Mouse (Mus musculus) right cerebral cortex, adult 2 months (tissue): ENCODE results near the gene Gprin2.

Experiments used
- DNase-seq, 2 experiments: peaks; one replicate each; pipeline ENCODE4 v3.0.0; 2021 to 2022; ENCODE audit warnings: low spot score in 2 of 2

The Gprin2 gene

DNA sequence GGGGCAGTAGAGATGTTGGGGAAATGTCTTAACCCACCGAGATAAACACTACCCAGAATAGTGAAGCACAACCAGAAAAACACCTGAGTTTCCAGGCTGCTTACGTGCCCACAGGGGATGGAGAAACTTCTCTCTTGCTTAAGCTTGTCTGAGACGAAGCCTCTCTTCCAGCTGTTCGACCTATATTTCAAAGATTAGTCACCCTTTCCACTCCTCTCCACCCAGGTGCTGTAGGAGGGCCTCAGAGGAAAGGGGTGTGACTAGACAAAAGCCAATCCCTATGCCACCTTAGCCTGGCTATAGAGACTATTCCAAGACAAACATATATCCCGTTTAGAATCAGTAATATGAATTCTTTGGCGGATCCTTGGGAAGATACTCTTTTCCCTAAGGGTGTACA lies 6.5 kb upstream of the Gprin2 start:
- DNase-seq = no peak

DNA sequence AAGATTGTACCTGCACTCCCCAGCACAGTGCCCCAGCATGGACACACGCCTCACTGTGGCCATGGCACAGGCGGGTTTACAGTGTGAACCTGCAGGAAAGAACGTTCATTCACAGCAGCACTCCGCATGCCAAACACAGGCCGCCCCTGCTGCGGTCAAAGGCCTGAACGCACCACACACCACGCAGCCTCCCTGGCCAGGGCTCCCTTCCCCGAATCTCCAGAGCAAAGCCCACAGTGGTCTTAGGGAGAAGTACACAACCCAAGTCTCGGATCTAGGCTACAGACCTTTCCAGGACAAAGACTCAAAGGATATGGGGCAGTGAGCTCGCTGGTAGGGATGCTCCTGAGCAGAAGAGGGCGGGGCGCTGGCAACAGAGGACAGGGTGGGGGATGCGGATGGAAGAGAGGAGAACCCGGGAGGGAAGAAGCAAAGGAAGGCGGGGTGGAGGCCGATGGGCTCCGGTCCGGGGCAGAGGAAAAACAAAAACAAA lies 669 bp downstream of the Gprin2 start:
- DNase-seq = peak in 1 of 2 experiments; percentile 11

DNA sequence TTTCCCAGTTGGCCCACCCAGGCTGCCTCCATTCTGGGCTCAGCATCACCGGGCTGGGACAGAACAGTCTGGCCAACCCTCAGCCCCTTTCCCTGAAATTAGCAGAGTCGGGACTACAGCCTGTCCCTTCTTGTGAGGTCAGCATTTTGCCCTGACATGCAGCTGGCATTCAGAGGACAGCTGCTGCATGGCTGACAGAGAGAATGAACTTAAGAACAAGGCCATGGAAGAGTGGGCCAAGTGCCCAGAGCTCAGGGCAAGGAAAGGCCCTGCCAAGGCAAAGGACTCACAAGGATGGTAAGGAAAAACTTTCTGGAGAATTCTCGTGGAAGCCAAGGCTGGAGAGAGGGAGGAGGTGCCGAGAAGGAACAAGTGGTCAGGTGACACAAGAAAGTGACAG lies 4.7 kb downstream of the Gprin2 start:
- DNase-seq = no peak

DNA sequence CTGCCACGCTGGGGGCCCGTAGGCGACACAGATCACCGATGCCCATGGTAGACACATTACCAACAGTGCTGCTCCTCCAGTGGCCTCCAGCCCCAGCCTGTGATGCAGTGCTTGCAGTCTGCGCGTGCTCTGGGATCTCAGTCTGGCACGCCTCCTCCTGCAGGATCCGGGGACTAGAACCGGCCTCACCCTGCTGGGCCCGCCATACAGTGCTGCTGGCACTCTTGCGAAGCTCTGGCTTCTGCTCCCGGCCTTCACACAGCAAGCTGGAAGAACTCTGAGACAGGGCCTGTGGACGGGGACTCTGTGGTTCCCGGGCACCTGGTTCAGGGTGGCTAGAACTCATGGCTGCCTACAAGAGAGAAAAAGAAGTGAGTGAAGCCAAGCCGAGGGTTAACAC lies 6.0 kb downstream of the Gprin2 start:
- DNase-seq = no peak

DNA sequence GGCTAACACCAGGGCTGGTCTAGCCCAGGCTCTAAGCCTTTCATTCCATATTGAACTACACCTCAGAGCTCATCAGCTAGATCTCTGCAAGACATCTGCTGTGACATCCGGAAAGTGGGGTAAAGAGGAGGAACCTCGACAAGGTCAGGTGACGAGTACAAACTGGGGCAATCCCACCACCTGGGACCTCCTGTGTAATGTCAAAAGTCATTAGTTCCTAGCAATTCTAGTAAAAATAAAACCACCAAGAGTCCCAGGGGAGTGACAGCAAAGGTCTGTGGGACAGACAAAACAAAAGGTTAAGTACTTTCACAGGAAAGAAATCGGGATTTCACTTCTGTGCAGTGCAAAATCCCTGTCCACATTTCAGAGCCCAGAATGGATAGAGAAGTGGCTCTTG lies 7.6 kb downstream of the Gprin2 start:
- no peak for DNase-seq

DNA sequence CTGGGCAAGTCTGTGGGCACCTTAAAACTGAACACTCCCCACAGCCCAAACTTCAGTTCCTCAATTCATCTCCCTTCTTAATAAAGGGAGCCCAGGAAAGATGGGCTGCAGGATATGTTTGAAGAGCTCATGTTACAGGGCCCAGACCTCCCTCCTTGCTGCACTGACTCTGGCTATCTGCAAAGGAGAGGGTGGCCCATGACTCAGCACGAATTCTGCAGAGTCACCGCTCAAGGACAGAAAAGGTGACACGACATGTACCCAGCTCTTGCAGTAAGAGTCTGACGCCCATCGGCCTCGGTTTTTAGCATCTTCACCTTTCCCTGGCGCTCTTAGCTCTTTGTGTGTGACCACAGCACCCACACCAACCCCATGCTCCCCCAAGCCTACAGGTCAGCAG lies 11.1 kb downstream of the Gprin2 start:
- DNase-seq = no peak

DNA sequence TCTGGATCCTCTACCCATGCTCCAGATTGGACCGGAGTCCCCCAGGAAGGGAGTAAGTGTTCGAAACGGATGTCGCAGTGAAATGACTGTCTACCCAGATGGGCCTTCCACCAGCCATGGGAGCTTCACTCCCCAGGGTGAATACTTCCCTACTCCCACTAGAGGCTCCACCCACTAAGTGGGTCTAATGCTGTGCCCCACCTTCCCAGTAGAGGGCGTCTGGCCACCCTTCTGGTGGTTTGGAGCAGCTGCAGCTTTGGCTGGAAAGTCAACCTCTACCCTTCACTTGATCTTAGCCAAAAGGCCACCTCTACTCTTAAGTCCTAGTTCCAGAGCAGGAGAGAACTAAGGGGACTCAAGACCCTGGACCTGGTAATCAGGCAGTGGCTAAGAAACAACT lies 12.8 kb downstream of the Gprin2 start:
- DNase-seq = peak; percentile 26 to 31

DNA sequence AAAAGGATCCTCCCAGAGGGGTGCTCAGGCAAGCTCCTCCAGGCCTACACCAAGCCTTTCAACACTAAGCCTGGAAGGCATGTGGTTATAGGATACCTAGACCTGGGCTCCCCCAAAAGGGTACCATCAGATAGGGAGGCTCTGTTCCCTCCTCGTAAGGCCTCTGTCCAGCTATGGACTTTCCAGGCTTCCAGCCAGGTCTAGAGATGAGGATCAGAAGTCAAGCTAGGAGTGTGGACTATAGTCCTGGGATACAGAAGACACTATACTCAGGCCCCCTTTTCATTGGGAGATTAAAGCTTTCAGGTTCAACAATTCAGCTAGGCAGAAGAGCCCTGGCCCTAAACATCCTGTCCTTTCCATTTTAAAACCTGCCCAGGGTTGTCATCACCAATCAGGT lies 18.4 kb downstream of the Gprin2 start:
- no peak for DNase-seq

DNA sequence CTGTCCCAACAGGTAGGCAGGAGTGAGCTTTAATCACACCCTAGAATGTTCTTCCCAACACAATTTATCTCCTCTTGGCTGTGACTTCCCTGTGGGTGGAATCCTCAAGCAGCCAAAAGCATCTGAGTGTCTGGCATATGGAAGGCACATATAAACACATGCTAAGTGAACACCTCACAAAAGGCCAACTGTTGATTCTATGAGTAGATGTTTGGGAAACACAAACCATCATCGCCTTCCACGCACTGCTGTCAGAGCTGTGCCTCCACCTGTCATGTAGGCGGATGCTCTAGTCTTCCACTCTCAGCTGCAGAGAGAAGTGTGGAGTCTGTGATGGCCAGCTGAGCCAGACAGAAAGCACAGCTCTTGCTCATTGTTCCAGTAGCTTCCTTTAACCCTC lies 22.1 kb downstream of the Gprin2 start:
- DNase-seq = peak; percentile 80 to 81

DNA sequence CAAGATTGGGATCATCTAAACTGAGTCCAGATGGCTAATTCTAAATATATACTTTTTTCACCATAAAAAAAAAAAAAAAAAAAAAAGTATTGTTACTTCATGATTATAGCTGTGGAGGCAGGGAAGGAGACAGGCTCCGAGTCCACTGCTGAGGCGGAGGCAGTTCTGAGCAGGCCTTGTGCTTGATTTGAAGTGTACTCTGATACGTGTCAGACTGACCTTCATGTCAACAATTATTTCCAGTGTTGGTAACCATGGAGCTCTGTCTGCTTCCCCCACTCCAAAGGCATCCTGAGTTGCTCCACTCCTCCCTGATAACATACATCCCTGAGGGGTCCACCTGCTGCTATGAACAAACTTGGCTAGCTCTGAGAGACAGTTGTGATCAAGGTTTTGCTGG lies 30.3 kb downstream of the Gprin2 start:
- no peak for DNase-seq

DNA sequence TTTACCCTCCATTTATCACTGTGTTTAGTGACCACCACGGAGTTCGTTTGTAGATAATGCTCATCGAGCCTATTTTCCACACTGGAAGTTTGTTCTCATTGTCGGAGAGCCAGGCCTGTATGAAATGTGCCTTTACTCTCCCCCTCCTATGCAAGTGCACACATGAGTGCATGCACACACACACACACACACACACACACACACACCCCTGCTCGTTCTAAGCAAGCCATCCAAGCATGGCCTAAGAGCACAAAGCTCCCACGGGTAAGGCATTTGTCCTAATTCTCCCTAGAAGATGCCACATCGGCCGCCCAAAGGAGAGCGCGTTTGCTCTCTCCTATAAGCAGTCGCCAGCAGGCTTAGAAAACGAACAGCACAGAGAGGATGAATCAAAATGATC lies 45.7 kb downstream of the Gprin2 start:
- DNase-seq = no peak

DNA sequence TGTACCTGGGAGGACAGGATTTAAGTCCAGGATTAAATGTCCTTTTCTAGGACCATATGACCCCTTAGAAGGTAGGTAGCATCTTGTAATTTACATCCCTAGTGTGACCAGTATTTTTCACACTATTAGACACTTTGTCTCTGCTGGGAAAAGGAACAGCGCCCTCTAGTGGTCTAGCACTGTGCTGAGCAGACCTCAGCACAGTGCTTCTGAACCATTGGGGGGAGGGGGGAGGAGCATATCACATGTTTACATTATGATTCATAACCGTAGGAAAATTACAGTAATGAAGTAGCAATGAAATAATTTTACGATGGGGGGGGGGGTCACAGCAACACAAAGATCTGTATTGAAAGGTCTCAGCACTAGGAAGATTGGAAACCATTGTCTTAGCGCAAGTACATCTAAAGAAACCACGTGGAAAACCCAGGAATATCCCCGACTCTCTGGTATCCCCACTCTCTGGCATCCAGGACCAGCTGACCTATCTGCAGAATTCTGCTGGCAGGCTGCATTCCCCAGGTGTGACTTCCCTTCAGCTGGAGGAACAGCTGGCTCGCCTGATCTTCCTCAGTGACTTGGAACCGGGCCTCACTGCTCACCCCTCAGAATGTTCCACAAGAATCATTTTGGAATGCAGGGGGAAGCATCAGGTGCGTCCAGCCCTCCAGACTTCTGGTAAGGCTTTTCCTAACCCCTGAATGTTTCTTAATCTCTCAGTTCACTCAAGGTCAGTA lies 46.7 kb downstream of the Gprin2 start:
- peak; percentile 33 to 39 for DNase-seq

DNA sequence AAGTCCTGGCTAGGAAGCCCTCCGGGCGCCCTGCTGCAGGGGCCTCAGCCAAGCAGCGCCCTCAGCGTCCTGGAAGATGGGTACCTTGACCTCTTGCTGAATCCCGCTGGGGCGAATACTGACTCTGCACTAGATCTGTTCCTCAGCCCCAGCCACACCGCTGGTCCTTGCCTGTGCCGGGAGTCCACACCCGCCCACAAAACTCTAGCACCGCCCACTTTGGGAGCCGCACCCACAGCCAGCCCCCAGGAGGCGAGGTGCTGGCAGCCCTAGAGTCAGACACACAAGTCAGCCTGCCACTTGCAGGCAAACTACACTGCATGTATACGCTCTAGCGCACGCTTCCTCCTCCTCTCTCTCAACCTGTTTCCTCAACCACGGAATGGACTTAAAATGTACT lies 49.1 kb downstream of the Gprin2 start, which contains the start of gene Npy4r:
Npy4r (minus strand) TSS at position 148 of the 400 bp plus-strand sequence.
- peak; percentile 4 to 10 for DNase-seq

DNA sequence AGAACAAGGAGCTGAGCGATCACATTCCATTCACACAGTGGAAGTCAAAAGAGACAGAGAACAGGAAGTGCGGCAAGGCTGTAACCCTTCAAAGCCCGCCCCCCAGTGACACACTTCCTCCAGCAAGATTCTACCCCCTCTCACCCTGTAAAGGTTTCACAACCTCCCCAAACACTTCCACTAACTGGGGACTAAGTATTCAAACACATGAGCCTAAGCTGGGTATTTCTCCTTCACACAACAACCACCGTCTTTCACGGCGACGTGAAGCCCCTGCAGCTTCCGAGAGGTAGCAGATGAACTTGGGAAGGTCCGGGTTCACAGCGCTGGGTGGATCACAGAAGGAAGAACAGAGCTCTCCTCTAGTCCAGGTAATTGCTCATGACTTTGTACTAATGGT lies 58.5 kb downstream of the Gprin2 start:
- DNase-seq = no peak

DNA sequence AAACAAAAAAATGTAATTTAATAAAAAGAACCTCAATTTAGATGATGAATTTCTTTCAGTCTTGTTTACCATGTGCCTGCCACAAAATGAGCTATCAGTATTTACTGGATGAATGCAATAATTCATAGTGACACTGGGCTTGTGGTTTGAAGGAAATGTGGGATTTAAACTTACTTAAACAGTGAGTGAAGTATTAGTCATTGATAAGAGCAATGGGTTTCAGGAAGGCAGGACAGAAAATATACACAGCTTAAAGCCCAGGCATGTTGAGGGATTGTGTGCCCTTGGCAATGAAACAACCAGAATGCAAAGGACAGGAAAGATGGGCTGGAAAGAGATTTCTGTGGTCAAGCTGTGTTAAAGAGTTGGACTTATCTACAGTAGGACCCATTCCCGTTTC lies 59.1 kb downstream of the Gprin2 start:
- DNase-seq = no peak

DNA sequence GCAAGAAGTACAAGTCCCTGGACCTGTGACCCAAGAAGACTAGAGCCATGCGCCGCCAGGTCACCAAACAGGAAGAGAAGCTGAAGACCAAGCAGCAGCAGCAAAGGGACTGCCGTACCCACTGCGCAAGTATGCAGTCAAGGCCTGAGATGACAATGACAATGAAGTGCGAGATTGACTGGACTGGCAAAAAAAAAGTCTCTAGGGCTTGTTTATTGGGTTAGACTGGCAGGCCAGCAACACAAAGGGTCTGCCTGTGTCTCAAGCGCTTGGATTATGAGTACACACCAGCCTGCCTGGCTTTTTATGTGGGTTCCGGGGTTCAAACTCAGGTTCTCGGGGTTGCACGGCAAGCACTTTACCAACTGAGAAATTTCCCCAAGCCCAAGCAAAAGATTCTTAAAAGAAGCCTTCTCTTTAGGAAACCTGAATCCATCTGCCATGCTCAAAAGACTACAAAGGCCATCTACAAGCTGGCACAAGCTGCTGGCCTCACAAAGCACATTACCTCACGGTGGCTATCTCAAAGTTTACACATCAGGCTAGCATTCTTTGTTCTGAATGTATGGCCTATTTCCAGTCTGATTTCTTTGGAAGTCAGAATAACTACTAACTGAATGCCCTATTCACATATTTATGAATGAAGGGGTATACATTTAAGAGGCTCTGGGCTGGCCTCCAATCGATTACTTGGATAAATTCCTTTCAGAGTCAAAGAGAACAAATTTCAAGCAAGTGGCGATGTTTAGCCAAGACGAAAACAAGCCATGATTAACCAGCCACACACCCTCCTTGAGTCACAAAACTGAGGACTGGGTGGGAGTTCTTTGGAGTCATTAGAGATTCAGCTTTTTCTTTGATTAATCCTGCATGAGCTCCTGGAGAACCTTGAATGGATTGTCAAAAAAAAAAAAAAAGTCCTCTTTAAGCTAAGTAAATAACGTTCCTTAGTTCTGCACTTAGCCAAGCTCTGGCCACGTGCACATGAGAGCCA lies 61.5 kb downstream of the Gprin2 start:
- DNase-seq = no peak
